Mouse (Mus musculus) embryo, embryonic 11.5 days (tissue): ENCODE results near the gene Ints1.

Source experiments
- DNase-seq: peaks from one replicate; pipeline ENCODE4 v3.0.0-alpha.2; 2012; ENCODE audit warnings: low read depth, low spot score

The Ints1 gene

DNA sequence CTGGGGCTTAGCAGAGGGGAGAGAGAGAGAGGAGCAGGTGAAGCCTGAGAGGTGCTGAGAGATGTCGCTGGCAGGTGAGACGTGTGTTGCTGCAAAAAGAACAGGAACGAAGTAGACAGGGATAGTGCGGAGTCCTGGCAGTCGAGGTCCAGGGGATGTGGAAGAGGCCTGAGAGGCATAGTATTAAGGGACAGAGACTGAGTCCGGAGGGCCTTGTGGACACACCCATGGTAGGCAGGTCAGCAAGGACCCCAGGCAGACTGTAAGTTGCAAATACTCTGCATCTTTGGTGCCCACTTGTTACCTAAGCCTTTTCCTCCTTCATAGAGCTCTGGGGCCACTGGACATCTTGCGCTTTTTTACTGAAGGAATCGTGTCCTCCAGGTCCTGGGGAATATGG, 25.8 kb upstream of the Ints1 start:
- DNase-seq = no peak

DNA sequence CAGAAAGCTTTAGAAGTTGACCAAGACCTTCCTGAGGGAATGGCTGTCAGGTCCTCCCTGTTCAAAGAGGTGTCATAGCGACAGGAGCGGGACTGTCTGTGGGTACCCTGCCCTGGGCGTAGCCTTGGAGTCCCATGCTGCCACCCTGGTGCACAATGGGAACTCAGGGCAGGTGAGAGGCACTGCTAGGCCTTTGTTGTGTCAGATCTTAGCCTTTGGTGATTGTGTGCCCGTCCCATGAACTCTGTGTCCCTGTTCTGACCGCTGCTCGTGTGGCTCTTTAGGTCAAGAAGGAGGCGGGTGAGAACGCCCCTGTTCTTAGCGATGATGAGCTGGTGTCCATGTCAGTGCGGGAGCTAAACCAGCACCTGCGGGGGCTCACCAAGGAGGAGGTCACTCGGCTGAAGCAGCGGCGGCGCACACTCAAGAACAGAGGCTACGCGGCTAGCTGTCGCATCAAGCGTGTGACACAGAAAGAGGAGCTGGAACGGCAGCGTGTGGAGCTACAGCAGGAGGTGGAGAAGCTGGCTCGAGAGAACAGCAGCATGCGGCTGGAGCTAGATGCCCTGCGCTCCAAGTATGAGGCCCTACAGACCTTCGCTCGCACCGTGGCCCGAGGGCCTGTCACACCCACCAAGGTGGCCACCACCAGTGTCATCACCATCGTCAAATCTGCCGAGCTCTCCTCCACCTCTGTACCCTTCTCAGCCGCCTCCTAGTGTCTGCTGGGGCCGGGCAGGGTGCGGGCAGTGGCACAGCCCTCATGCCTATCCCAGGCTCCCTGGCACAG, 24.5 kb upstream of the Ints1 start:
- no peak for DNase-seq

DNA sequence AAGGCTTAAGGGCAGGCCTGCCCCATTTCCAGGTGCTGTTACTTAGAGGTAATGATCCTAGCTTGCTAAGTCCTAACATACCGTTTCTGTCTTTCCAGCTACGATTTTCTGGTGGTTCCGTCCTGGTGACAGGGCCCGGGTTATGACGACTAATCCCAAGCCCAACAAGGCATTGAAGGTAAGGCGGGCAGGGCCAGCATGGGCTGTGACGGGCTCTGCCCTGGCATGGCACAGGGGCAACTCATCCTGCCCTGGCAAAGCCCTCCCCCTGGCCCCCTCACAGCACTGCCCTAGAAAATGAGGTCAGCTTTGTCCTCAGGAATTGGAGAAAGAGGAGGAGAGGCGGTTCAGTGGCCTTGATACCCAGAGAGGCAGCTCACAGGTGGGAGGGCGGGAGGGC, 23.6 kb upstream of the Ints1 start:
- no peak for DNase-seq

DNA sequence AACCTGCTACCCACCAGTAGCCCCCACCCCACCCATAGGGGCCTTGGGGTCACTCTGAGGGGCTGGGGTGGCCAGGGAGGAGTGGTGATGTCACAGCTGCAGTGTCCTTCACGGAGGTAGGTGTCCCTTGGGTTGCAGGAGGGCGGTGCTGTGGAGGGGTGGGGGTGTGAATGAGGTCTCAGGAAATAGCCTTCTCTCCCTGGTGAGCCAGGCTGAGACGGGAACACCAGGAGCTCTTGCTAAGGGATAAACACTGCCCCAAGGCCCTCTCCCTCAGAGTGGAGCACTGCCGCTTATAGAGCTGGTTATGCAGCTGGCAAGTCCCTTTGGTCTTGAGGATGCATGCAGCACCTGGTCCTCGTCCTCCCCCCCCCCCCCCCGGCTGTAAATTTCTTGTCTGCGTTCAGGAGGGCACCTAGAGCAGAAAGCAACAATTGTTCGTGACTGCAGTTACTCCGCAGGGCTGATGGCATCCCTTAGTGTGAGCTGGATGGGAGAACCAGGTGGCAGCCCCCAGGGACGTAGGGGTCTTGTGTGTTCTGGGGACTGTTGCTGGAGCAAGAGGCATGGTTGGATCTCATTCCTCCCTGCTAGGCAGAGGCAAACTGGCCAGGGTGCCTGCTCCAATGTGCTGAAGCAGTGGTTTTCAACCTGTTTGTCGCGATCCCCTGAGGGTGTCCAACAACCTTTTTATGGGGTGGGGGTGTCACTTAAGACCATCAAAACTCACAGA, 22.9 kb upstream of the Ints1 start:
- DNase-seq = no peak

DNA sequence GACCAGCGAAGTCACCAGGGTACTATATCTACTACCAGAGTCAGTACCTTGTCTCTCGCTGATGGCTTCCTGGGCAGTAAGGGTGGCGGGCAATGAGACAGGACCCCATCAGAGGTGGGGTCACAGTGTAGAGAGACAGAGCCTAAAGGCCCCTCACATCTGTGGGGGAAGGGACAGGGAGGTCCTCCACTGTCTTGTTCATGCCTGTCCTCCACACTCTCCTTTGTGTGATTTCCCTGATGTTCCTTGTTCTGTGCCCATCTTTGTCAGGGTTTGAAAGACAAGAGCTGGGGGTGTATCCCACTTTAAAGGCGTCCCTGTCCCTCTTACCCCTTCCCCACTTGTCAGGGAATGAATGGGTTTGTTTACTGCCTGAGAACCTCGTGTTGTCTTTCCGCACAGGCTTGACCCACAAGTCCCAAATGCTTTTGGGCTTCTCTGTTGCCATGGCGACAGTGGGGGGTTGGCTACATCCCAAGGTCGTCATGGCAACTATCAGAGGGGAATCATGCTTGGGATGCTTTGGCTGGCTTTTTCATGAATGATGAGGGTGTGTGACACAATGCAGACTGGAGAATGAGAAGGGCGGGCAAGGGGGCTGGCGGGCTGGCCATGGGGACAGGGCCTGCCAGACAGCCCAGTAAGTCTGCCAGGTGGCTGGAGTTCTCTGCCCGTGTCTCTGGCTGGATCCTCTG, 22.1 kb upstream of the Ints1 start:
- DNase-seq = peak; percentile 67

DNA sequence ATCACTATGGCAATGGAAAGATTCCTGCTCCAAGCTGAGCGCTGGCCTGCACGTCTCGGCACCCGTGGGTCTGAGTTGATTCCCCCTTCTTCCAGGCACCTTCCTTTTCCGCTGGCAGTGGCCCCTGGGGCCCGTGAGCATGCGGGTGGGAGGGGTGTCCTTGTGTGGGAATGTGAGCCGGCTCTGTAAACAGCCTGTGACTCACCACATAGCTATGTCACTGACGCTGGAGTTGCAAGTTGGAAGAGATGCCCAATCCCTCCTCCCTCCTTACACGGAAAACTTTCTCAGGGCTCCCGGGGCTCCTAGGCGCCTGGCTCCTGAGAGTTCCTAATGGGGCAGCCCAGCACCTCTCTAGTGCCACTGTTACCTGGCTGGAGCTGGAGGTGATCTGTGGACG, 21.4 kb upstream of the Ints1 start:
- no peak for DNase-seq

DNA sequence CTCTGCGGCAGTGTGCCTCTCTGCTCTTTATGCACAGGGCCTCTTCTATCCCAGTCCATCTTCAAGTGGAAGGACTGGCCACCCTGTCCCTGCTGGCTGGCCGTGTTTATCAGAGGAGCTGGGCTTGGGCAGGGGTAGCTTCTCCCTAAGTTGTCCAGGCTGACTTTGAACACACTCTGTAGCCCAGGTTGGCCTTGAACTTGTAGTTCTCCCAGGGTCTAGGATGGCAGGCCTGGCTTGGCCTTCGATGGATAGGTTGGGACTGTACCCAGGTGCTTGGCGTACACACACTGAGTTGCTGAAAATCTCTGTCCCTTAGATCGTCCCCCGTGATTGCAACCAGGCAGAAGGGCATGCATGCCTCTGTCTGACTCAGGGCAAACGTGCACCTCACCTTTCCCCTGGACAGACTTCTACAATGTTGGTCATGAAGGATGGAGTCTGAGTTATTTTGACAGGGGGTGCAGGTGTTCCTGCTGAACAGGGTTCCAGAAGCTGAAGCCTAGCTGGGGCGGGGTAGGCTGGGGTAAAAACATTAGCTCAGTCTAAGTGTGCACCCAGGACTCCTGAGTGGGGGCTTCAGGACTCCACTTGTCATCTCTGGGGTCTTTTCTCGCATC, 20.6 kb upstream of the Ints1 start:
- DNase-seq = no peak

DNA sequence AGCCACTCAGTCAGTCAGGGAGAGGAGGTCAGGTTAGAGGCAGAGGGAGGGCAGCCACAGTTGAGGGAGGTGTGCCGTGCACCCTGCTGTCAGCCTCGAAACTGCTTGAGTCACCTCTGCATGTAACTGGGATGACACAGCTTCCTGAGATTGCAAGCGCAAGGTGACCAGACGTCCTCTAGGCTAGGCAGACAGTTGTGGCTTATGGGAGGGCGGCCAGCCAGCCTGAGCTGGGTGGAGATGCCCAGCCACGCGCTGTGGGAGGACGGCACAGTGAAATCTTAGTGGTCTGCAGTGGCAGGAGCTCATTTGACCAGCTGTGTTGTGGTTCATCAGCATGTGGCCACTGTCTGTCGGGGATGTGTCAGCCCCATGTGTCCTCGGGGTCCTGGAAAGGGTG, 19.5 kb upstream of the Ints1 start:
- DNase-seq = no peak

DNA sequence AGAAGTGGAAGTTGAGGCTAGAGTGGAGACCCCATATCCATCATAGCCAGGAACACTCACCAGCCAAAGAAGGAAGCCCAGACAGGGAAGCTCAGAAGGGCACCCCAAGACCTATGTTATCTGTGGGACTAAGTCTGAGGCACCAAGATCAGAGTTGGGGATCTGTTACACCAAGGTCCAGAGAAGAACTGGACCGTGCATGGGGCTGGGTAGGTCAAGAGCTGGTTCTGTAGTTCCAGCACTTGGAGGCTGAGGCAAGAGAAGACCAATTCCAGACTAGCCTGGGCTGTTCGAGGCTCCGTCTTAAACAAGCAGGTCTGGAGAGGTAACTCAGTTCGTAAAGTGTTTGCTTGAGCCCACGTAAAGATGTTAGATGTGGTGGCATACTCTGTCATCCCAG, 18.7 kb upstream of the Ints1 start:
- DNase-seq = no peak

DNA sequence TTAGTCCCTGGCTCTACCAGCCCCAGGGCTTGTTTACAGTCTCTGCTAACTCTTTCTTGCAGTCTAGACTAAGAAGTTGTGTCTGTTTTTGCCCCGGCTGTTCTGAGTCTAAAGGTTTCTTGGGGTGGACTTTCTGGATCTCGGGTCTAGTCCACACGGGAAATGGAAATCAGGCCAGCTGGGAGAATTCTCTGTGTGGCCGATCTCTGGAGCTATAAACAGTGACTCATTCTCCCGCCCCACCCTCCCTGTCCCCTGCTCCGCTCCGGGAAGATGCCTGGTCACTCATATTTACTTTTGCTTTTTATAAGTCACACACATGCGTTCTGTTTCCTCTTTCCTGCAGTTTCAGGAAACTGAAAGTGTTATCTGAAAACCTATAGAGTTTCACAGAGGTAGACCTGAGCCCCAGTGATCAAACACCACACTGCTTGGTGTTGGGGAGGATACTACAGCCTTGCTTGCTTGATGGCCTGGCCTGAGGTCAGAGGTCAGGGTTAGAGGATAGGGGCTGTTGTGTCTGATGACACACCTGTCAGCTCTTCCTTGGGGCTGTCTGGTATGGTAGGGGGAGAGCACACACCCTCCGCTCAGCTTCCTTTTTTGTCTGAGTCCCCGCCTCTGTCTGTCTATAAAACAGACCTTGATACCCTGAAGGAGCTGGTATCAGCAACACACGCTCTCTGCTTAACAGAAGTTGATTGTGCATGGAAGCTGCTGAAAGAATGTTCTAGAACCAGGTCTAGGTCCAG, 18.0 kb upstream of the Ints1 start:
- no peak for DNase-seq

DNA sequence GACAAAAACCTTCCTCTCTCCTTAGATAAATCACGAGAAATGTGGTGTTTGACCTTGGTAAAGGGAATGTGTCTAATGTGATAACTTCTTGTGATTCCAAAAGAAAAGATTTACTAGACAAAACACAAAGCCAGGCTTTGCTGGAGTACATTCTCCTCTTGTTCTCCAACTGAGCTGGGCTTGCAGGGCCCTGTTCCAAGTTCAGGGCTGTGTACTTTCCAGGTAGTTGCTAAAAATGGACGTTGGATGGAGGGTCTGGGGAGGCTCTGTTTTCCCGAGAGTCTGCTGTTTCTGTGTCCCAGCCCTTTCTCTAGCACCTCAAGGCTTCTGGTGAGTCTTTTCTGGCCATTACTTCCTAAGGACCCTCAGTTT, 17.5 kb upstream of the Ints1 start:
- DNase-seq = no peak

DNA sequence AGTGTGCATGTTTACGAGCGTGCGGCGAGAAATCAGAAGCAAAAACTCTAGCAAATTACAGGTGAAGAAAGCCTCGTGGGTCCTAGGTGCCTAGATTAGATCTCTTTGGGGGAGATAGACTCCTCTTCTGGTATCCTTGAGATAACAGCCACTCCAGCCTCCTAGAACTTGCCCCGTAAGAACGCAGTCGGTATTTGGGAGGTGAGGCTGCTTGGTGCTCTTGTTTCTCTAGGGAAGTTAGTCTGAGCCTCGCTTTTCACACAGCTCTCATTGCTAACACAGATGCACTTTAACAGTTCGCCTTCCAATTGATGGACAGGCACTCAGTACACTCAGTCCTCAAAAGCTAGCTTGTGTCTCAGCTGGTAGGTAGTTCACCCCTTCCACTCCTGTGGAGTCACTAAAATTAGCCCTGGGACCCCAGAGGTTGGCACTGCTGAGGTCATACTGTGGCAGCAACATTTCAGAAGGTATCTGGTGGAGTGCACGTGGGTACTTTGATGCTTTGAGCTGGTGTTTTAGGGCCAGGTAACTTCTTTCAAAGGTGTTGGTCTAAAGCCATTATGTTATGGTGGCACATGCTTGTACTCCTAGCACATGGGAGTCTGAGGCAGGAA, 16.8 kb upstream of the Ints1 start:
- DNase-seq = no peak

DNA sequence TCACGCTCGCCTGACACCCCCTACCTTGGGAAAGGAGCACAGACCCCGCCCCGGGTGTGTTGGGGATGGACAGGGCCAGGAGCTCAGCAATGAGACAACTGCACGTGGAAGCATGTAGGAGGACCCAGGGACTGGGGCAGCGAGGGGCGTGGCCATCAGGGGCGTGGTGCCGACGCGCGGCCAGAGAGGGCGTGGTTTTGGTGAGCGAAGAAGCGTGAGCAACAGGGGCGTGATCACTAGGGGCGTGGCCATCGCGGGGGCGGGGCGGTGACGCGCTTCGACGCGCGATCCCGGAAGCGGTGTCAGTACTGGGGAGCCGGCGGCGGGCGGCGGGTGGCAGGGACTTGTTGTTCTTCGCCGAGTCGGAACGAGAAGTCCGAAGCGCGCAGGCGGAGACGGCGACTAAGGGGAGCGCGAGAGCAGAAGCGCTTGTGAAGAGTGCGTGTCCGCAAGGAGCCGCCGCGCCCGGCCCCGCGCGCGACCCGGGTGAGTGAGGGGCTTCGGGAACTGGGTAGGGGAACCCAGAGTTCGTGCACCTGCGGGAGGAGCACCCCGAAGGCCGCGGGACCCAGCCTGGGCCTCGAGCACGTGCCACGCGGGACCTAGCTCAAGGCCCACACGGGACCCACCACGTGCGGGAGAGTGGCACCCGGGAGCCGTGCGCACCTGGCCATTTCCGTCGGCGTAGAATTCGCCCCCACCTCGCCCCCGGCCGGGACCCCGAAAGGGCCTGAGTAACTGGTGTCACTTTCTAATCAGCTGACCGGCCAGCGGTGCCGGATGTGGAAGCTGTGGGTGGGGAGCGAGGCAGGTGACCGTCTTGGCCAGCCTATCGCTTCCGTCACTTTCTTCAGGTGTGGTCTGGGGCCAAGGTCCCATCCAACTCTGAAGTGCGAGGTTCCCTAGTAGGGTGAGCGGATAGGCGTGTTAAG, 16.0 kb upstream of the Ints1 start, which contains the start of gene Mafk:
Gene Mafk (plus strand): TSS at position 287 of the 932 bp plus-strand sequence.
- DNase-seq = peak; percentile 93

DNA sequence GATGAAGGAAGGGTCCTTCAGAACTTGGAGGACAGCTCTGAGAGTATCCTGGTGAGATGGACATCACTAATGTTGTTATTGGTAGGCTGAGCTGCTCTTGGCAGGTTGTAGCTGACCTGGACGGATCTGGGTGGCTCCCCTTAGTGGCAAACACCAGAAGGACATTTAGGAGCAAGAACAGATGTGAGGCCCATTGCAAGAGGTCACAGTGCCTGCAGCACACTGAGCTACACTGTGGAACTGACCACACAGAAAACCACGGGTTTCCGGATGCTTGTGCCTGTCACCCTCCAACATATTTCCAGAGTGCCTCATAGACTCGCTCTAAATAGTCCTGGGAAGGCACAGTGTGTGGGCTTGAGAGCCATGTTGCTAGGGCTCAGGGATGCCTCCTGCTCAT, 14.0 kb upstream of the Ints1 start:
- DNase-seq = no peak

DNA sequence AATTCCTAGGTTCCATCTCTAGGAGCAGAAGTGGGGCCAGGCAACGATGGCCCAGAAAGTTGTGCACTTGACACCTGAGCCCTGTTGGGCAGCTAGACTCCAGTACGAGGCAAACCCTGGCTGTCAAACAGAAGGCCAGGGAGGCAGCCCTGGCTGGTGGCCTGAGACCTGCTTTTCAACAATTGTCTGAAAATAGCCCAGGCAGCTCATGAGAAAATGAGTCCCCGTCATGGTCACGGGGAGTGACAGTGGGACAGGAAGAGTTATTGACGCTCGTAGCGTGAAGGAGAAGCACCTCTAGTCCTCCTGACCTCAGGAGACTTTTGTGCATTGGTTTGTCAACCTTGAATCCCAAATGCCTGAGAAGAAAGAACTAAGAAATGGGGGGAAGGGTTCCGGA, 5.9 kb upstream of the Ints1 start:
- no peak for DNase-seq

DNA sequence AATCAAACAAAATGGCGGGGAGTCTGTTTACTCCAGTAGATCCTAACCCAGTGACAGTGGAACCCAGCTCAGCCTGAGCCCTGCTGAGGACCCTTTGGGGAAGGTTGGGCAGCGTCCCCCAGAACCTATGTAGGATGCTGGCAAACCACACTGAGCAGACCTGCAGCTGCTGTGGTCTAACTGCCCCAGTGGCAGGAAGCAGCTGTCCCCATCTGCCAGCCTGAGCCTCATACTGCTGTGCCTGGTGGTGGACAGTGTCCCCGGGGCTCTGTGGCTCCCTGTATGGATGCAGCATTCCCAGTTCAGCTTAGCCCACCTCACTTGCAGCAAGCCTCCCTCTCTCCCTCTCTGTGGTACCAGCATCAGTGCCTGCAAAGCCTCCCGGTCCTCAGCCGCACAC, 1.5 kb upstream of the Ints1 start:
- DNase-seq = no peak

DNA sequence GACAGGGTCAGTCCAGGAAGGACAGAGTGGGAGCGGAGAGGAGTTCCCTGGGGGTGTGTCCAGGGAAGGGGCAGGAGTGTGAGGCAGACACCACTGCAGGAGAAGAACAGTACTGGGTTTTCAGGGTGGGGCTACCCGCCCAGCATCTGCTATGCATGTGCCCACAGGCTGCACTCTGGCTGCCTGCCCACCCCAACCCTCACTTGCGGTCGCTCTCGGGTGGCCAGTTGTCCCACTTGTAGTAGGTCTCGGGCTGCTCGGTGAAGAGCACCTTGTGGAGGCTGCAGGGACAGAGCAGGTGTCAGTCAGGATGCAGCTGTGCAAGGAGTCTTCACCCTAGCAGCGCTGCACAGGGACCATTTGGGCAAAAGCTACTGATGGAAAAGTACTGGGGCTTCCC, 7.3 kb downstream of the Ints1 start:
- DNase-seq = no peak

DNA sequence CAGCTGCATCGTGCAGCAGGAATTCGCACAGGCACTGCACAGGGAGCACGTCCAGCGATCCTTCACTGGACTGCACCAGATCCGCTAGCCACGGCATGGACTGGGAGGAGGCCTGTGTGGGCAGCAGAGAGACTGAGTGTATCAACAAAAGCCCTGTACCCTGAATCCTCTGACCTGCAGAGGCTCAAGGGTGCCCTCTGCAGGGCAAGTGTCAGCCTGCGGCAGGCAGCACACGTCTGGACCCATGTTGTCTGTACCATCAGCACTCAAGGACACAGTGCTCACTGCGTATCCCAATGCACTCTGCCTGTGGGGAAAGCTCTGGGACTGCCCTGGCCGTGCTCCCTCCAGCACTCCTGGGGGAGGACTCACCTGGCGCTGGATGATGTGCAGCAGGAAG, 11.2 kb downstream of the Ints1 start:
- no peak for DNase-seq

DNA sequence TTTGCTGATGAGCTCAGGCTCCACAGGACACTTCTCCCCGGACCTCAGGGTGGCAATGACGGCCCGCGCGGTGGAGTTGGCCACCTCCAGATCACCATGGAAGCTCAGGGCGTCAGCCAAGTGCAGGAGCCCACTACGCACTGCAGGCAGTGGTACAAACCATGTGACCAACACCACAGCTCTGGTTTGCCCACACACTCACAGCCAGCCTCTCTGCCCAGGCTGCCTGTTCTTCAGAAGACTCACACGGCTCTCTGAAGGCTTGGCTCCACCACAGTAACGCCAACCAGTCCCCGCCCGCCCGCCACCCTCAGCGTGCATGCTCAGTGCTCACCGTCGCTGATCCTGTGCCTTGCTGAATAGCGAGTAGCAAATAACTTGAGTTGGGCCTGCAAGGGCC, 17.4 kb downstream of the Ints1 start:
- DNase-seq = no peak

DNA sequence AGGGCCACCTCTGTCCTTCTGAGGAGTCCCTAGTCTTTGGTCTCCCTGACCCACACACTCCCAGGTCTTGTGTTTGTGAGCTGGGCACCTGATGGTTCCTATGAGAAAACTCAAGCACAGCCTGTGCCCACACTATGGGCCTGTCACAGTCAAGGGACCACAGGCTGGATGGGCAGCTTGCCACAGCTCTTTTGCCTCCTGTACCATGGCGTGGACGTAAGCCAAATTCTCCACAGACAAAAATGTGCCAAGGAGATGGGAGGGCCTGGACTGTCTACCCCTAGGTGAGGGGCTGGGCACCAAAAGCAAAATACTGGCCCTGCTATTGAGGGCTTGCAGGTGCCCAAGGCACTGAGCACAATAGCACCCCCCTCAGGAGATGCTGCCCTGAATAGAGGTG, 18.9 kb downstream of the Ints1 start:
- no peak for DNase-seq
